Mouse (Mus musculus): ENCODE results near the gene Lsm4. TPM values are rescaled to one million over a fixed set of nuclear protein-coding genes. Genes with fewer than 3 reads are reported as not detected.

Lsm4 gene
- 103 and 134 TPM in 2 replicates for total RNA-seq (2017)

- peak; percentile 91 for ATAC-seq (ENCODE audit: extremely low read depth, insufficient number of reproducible peaks, low FRiP score, poor library complexity, severe bottlenecking)
Observed at GRCm38 (mm10) chr8:70673079-70673856, at the start of gene Lsm4. TSS of gene Lsm4 (plus strand) at chr8:70673248.

- peak; percentile 23; the same call in 1 of the 2 replicates for ATAC-seq (ENCODE audit: extremely low read depth, insufficient number of reproducible peaks, low FRiP score, poor library complexity, severe bottlenecking)
Observed at GRCm38 (mm10) chr8:70625104-70625503, 47.9 kb upstream of the Lsm4 start.

GRCm38 (mm10) chr8:70627041-70627440, 46.0 kb upstream of the Lsm4 start:
- no peak for ATAC-seq (ENCODE audit: extremely low read depth, insufficient number of reproducible peaks, low FRiP score, poor library complexity, severe bottlenecking)

- ATAC-seq (ENCODE audit: extremely low read depth, insufficient number of reproducible peaks, low FRiP score, poor library complexity, severe bottlenecking) = no peak
Observed at GRCm38 (mm10) chr8:70628986-70629490, 44.0 kb upstream of the Lsm4 start.

- ATAC-seq (ENCODE audit: extremely low read depth, insufficient number of reproducible peaks, low FRiP score, poor library complexity, severe bottlenecking) = peak; percentile 62
Observed at GRCm38 (mm10) chr8:70629574-70630531, 43.2 kb upstream of the Lsm4 start.

GRCm38 (mm10) chr8:70630532-70631381, 42.3 kb upstream of the Lsm4 start:
- no peak for ATAC-seq (ENCODE audit: extremely low read depth, insufficient number of reproducible peaks, low FRiP score, poor library complexity, severe bottlenecking)

GRCm38 (mm10) chr8:70631436-70631835, 41.6 kb upstream of the Lsm4 start:
- no peak for ATAC-seq (ENCODE audit: extremely low read depth, insufficient number of reproducible peaks, low FRiP score, poor library complexity, severe bottlenecking)

GRCm38 (mm10) chr8:70632346-70632892, 40.6 kb upstream of the Lsm4 start, which contains the start of gene Gdf15:
TSS of gene Gdf15 (minus strand) at chr8:70632456.
- no peak for ATAC-seq (ENCODE audit: extremely low read depth, insufficient number of reproducible peaks, low FRiP score, poor library complexity, severe bottlenecking)

- no peak; the same call in 1 of the 2 replicates for ATAC-seq (ENCODE audit: extremely low read depth, insufficient number of reproducible peaks, low FRiP score, poor library complexity, severe bottlenecking)
Observed at GRCm38 (mm10) chr8:70634066-70634465, 39.0 kb upstream of the Lsm4 start.

GRCm38 (mm10) chr8:70635527-70635926, 37.5 kb upstream of the Lsm4 start:
- ATAC-seq (ENCODE audit: extremely low read depth, insufficient number of reproducible peaks, low FRiP score, poor library complexity, severe bottlenecking) = peak; percentile 60

- ATAC-seq (ENCODE audit: extremely low read depth, insufficient number of reproducible peaks, low FRiP score, poor library complexity, severe bottlenecking) = no peak
Observed at GRCm38 (mm10) chr8:70636838-70637237, 36.2 kb upstream of the Lsm4 start.

- ATAC-seq (ENCODE audit: extremely low read depth, insufficient number of reproducible peaks, low FRiP score, poor library complexity, severe bottlenecking) = no peak
Observed at GRCm38 (mm10) chr8:70638752-70639151, 34.3 kb upstream of the Lsm4 start.

GRCm38 (mm10) chr8:70643019-70643418, 30.0 kb upstream of the Lsm4 start:
- ATAC-seq (ENCODE audit: extremely low read depth, insufficient number of reproducible peaks, low FRiP score, poor library complexity, severe bottlenecking) = no peak

- no peak for ATAC-seq (ENCODE audit: extremely low read depth, insufficient number of reproducible peaks, low FRiP score, poor library complexity, severe bottlenecking)
Observed at GRCm38 (mm10) chr8:70644065-70644464, 29.0 kb upstream of the Lsm4 start.

GRCm38 (mm10) chr8:70645501-70646224, 27.4 kb upstream of the Lsm4 start:
- no peak for ATAC-seq (ENCODE audit: extremely low read depth, insufficient number of reproducible peaks, low FRiP score, poor library complexity, severe bottlenecking)

GRCm38 (mm10) chr8:70646369-70646768, 26.7 kb upstream of the Lsm4 start:
- no peak for ATAC-seq (ENCODE audit: extremely low read depth, insufficient number of reproducible peaks, low FRiP score, poor library complexity, severe bottlenecking)

GRCm38 (mm10) chr8:70646775-70647174, 26.3 kb upstream of the Lsm4 start:
- ATAC-seq (ENCODE audit: extremely low read depth, insufficient number of reproducible peaks, low FRiP score, poor library complexity, severe bottlenecking) = no peak
